Mouse (Mus musculus): ENCODE results near the gene Bhlhe23.

The Bhlhe23 gene

GRCm38 (mm10) chr2:180725856-180726629 lies 50.7 kb downstream of the Bhlhe23 start:
- DNase-seq (ENCODE audit: low spot score), result no peak

GRCm38 (mm10) chr2:180725414-180725778 lies 51.3 kb downstream of the Bhlhe23 start:
- DNase-seq (ENCODE audit: low spot score), result no peak

GRCm38 (mm10) chr2:180724585-180725413 lies 51.9 kb downstream of the Bhlhe23 start, which contains the start of gene Slc17a9:
Gene Slc17a9 (plus strand): TSS chr2:180725263.
- DNase-seq (ENCODE audit: low spot score), result no peak

Data from embryo, embryonic 10.5 days (tissue).